Mouse (Mus musculus): ENCODE data around the gene Rbm4. TPM values are rescaled to one million over a fixed set of nuclear protein-coding genes. Genes with fewer than 3 reads are reported as not detected.
"Not testable (repeated sequence)": the region's sequence is repeated elsewhere in the genome, so short reads cannot be mapped to it uniquely, and the experiment has no call there.

Rbm4 gene
- total RNA-seq, 2 experiments from 2014 or later = 27.9 to 31.1 TPM

GRCm38 (mm10) chr19:4797846-4798245 lies 4.1 kb upstream of the Rbm4 start:
- no peak for DNase-seq

GRCm38 (mm10) chr19:4795929-4796328 lies 2.2 kb upstream of the Rbm4 start:
- DNase-seq = no peak

GRCm38 (mm10) chr19:4793281-4793830 lies 345 bp downstream of the Rbm4 start:
- DNase-seq = no peak

DNA sequence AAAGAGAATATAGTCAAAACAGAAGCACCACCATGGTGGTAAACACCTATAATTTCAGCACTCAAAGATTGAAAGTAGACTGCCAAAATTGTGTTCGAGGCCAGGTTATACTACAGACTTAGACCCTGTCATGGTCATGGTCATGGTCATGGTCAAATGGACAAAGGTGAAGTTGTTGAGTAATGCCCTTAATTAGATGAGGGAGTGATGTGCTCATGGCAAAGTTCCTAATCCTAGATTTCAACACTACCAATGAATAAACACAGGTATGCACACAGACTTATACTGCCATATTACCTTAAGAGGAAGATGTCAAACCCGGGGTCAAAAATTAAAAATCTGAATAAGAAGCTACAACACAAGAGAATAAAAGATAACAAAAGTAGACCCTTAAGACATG lies 7.4 kb downstream of the Rbm4 start:
- no peak for DNase-seq

- no peak for DNase-seq
Measured at GRCm38 (mm10) chr19:4785206-4785605, 8.5 kb downstream of the Rbm4 start.

GRCm38 (mm10) chr19:4782891-4783290 lies 10.8 kb downstream of the Rbm4 start:
- DNase-seq = no peak

DNA sequence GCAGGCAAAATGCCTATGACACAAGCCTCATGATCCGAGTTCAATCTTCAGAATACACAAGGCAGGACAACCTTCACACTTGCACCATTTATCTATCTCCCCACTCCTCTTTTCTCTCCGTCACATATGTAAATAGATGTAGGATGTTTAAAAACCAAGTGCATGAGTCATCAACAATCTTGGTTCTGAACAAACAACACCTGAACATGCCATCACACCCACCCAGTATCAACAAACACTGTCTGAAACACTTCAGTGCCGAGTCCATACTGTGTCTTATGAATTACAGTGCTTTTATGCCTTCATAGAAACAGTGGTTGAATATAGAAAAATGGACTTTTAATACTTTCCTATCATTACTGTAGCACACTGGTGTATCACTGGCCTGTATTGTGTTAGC lies 20.9 kb downstream of the Rbm4 start:
- no peak for DNase-seq

GRCm38 (mm10) chr19:4767507-4768148 lies 26.1 kb downstream of the Rbm4 start:
- no peak for DNase-seq

- no peak for DNase-seq
Measured at GRCm38 (mm10) chr19:4762876-4763275, 30.8 kb downstream of the Rbm4 start.

DNA sequence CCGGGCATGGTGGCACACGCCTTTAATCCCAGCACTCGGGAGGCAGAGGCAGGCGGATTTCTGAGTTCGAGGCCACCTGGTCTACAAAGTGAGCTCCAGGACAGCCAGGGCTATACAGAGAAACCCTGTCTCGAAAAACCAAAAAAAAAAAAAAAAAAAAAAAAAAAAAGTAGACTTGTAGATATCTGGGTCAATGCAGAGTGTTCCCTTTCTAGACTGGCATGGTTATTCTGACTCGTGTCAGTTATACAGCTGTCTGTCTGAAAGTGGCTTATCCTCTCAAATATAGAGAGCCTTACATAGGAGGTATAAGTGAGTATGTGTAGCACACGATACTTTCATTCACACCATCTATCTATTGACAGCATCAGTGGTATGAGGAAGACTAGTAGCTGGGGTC lies 33.2 kb downstream of the Rbm4 start:
- not testable (repeated sequence) for DNase-seq

GRCm38 (mm10) chr19:4756921-4757320 lies 36.8 kb downstream of the Rbm4 start:
- DNase-seq = no peak

DNA sequence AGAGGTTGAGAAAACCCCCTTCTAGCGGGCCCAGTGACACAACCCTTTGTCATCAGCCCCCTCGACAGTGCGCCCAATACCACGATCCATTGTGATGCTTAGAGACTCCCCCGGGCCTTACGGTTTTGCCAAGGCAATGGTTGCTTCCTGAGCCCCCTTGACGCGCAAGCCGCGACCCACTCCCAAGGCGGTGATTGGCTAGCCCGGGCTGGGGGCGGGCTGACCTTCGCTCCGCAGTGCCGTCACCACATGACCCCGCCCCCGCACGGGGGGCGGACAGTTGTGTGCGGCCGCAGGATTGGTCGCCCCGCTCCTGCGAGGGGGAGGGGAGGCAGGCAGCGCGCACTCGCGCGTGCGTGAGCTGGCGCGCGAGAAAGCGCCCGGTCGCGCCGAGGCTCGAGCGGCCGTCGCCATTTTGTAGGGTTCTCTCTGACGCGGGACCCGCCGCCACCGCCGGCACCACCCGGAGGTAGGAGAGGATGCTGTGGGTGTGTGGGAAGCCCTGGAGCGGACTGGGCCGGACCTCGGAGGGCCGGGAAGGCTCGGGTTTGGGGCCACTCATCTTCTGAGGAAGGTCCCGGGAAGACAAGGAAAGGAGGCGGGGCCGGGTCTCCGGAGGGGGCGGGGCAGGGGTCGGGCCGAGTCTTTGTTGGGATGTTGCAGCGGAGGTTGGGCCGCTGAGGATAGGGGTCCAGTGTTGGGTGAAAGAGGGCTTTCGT lies 37.3 kb downstream of the Rbm4 start, which contains the start of gene Rbm4b:
Rbm4b (plus strand) TSS at position 305 of the 719 bp plus-strand sequence.
- peak; percentile 97 for DNase-seq

GRCm38 (mm10) chr19:4755565-4756192 lies 38.0 kb downstream of the Rbm4 start:
- DNase-seq = peak; percentile 80

DNA sequence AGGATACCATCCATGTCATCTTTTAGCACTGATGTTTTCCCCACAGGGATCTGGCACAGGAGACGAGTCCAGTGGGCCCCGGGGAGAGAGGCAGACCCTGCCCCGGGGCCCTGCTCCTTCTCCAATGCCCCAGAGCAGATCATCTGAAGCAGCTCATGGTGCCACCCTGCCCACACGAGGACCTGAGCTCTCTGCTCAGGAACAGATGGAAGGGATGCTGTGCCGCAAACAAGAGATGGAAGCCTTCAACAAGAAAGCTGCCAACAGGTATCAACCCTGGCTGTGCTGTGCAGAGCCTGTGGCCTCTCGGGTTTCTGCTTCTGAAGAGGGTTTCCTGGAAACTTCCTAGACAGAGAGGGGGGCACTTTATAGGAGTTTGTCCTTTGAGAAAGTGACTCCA lies 43.7 kb downstream of the Rbm4 start:
- DNase-seq = no peak

GRCm38 (mm10) chr19:4748493-4748892 lies 45.2 kb downstream of the Rbm4 start:
- no peak for DNase-seq

GRCm38 (mm10) chr19:4747631-4748312 lies 45.9 kb downstream of the Rbm4 start:
- no peak for DNase-seq

- peak; percentile 65 for DNase-seq
Measured at GRCm38 (mm10) chr19:4746611-4747010, 47.1 kb downstream of the Rbm4 start.

DNA sequence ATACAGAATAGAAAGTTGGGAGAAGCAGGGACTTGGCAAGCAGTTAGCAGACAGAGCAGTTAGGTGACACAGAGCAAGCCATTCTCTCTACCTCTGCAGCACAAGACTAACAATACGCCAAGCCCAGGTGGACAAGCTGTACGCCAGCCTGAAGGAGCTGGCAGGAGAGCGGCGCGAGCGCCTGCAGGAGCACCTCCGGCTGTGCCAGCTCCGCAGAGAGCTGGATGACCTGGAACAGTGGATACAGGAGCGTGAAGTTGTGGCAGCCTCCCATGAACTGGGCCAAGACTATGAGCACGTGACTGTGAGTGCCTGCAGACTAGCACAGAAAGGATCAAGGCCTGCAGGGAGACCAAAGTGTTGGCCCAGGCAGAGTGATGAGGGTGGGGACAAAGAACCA lies 48.0 kb downstream of the Rbm4 start:
- DNase-seq = no peak

GRCm38 (mm10) chr19:4745057-4745456 lies 48.6 kb downstream of the Rbm4 start:
- DNase-seq = no peak

DNA sequence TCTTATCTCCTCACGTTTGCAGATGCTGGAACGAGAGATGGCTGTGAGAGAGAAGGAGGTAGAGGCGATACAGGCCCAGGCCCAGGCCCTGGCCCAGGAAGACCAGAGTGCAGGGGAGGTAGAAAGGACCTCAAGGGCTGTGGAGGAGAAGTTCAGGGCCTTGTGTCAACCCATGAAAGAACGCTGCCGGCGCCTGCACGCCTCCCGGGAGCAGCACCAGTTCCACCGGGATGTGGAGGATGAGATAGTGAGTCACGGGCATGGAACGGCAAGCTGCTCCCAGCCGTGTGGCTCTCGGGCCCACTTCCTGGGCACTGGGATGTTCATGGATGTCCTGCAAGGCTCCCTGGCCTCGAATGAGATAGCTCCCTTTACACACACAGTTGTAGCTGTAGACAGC lies 49.7 kb downstream of the Rbm4 start:
- no peak for DNase-seq

GRCm38 (mm10) chr19:4743524-4743923 lies 50.2 kb downstream of the Rbm4 start:
- no peak for DNase-seq

GRCm38 (mm10) chr19:4742229-4742628 lies 51.5 kb downstream of the Rbm4 start:
- no peak for DNase-seq

GRCm38 (mm10) chr19:4741482-4741881 lies 52.2 kb downstream of the Rbm4 start:
- no peak for DNase-seq

All from gastrocnemius, postnatal 25 days (tissue).